Mouse (Mus musculus) liver, embryonic 16.5 days (tissue): ENCODE data around the gene Sv2a. TPM values are rescaled to one million over a fixed set of nuclear protein-coding genes. Genes with fewer than 3 reads are reported as not detected.
"Not testable (repeated sequence)": the region's sequence is repeated elsewhere in the genome, so short reads cannot be mapped to it uniquely, and the experiment has no call there.

ENCODE experiments used
- ATAC-seq: fragments of 200-750 bp; cut with Nextera tagmentation; 2 replicates; pipeline ENCODE4 v1.8.0; 2017; ENCODE audit warnings: low read depth, mild to moderate bottlenecking, moderate number of reproducible peaks, moderate library complexity
- H3K27ac ChIP-seq: fragments of 300-500 bp; sonication (generic); 2 replicates; pipeline ENCODE4 v1.5.1; 2014; ENCODE audit warnings: mild to moderate bottlenecking, low read length
- H3K27me3 ChIP-seq: fragments of 300-500 bp; sonication (generic); 2 replicates; pipeline ENCODE4 v1.6.1; 2014; ENCODE audit warnings: low read depth, low read length, mixed read lengths; ENCODE audit not compliant: control insufficient read depth, insufficient read depth
- H3K36me3 ChIP-seq: fragments of 300-500 bp; sonication (generic); 2 replicates; pipeline ENCODE4 v1.6.1; 2014; ENCODE audit warnings: mild to moderate bottlenecking; ENCODE audit not compliant: control insufficient read depth, insufficient read depth
- H3K4me1 ChIP-seq: fragments of 300-500 bp; sonication (generic); 2 replicates; pipeline ENCODE4 v1.6.1; 2014; ENCODE audit warnings: low read depth, low read length, mixed read lengths; ENCODE audit not compliant: control insufficient read depth
- H3K4me2 ChIP-seq: fragments of 300-500 bp; sonication (generic); 2 replicates; pipeline ENCODE4 v1.6.1; 2014; ENCODE audit warnings: low read depth, low read length, mixed read lengths
- H3K4me3 ChIP-seq: fragments of 300-500 bp; sonication (generic); 2 replicates; pipeline ENCODE4 v1.5.1; 2014; ENCODE audit warnings: low read depth, mild to moderate bottlenecking, low read length
- H3K9ac ChIP-seq: fragments of 300-500 bp; sonication (generic); 2 replicates; pipeline ENCODE4 v1.6.1; 2014; ENCODE audit warnings: low read depth, low read length
- H3K9me3 ChIP-seq: fragments of 300-500 bp; sonication (generic); replicated peaks from 2 replicates; pipeline ENCODE4 v1.6.1; 2016; ENCODE audit warnings: low read length; ENCODE audit not compliant: control insufficient read depth
- WGBS: fragments of 180-500 bp; shearing (Covaris S2); extraction: QIAGEN DNeasy Blood & Tissue Kit; methylation state at CpG from one replicate; pipeline ENCODE4 v1.1.7; 2014; ENCODE audit not compliant: insufficient replicate concordance; 5-methylcytosine and 5-hydroxymethylcytosine counted together
- polyA plus RNA-seq: library from polyadenylated mRNA; unstranded; fragments of >200 nt; fragmentation: Nextera tagmentation; extraction: Ambion mirVana; gene quantifications from 2 replicates; pipeline ENCODE4 v1.2.1, GENCODE M21; 2015

Sv2a gene
- polyA plus RNA-seq, 1 experiment from 2014 or later = 0.13 TPM

- ATAC-seq, H3K27me3 ChIP-seq, H3K27ac ChIP-seq, H3K4me2 ChIP-seq, H3K36me3 ChIP-seq, H3K9ac ChIP-seq, H3K9me3 ChIP-seq, H3K4me3 ChIP-seq: not testable (repeated sequence)
- peaks cover 22% of the 10 kb centered on the region for H3K4me1 ChIP-seq
- 7% methylated on average over 7 of the region's 8 CpGs for WGBS
Observed at GRCm38 (mm10) chr3:96198601-96199251, 17.8 kb downstream of the Sv2a start.

DNA sequence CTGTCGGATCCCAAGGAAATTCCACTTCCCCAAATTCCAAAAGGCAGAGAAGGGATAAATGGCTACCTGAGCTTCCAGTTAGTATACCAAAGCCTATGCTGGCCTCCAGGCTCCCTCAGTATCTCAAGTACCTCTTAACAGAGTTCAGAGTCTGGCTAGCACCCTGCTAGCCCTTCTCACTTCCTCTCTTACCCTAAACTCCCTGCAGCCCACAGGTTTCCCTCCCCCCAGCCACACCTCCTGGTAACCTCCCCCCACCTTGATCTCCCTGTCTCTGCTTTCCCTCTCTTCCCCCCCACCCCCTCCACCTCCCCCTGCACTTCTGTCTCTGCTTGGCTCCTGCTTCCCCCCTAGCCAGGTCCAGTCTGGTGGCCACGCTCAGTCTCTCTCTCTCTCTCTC is 18.8 kb downstream of the Sv2a start:
- H3K27me3 ChIP-seq = no peaks in the 10 kb centered on the region
- peaks cover 22% of the 10 kb centered on the region for H3K4me1 ChIP-seq
- ATAC-seq = no peak
- WGBS = 48% methylated on average over 2 of the region's 2 CpGs
- H3K36me3 ChIP-seq = no peaks in the 10 kb centered on the region
- no peak overlapping the region for H3K9ac ChIP-seq
- H3K4me2 ChIP-seq = no peak overlapping the region
- H3K4me3 ChIP-seq = no peak overlapping the region
- no peak overlapping the region for H3K27ac ChIP-seq
- no peaks in the 10 kb centered on the region for H3K9me3 ChIP-seq

DNA sequence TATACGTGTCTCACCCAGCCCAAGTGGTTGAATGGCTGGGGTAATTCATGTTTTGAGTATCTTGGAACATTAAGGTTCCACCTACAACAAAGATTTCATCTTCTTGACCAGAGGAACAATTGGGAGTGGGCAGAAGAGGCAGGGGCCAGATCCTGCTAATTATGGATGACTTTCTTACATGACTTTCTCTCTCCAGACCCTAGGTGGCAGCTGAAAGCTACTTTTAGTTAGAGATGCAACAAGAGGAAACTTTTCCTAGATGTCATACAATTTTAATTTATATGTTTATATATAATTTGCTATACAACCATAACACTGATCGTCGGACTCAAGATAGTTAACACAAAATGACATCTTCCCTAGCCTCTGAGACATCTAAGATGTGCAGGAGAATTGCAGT is 26.9 kb downstream of the Sv2a start:
- 64% methylated on average over 3 of the region's 3 CpGs for WGBS
- no peak for ATAC-seq
- Histone ChIP-seq H3K36me3 (no peaks in the 10 kb centered on the region), H3K9ac (no peak overlapping the region), H3K4me3 (no peak overlapping the region), H3K27ac (no peak overlapping the region), H3K9me3 (no peaks in the 10 kb centered on the region), H3K4me1 (no peaks in the 10 kb centered on the region; the same call in 1 of the 2 replicates), H3K4me2 (no peak overlapping the region), H3K27me3 (no peaks in the 10 kb centered on the region)

GRCm38 (mm10) chr3:96209242-96209641 is 28.3 kb downstream of the Sv2a start:
- Histone ChIP-seq H3K27ac (no peak overlapping the region), H3K9ac (no peak overlapping the region), H3K9me3 (no peaks in the 10 kb centered on the region), H3K27me3 (no peaks in the 10 kb centered on the region), H3K4me2 (no peak overlapping the region), H3K4me1 (no peaks in the 10 kb centered on the region; the same call in 1 of the 2 replicates), H3K36me3 (no peaks in the 10 kb centered on the region), H3K4me3 (no peak overlapping the region)
- no peak for ATAC-seq
- WGBS = 32% methylated on average over 15 of the region's 15 CpGs

DNA sequence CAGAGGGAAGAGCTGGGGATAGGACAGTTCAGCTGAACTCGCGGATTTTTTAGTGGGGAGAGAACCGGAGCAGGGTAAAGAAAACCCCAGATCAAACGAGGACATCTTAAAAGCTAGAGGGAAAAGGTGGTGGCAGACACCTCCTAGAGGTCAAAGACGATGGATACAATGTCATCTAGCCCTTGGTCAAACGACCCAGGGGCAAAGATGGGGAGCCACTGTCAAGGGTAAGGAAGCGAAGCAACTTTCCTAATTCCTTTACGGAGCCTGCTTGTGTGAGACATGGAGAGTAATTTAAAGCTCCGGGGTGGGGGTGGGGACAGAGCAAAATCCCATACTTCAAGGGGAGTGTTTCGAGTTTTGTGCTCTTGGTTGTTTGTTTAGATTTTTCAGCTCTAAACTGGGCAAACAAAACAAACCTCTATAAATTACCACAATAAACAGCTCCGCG is 38.3 kb downstream of the Sv2a start:
- H3K27ac ChIP-seq = peak overlapping the region; percentile 99
- no peaks in the 10 kb centered on the region for H3K9me3 ChIP-seq
- H3K4me1 ChIP-seq = peaks cover 26% of the 10 kb centered on the region
- peak overlapping the region; percentile 68 for H3K4me3 ChIP-seq
- 0% methylated on average over 12 of the region's 12 CpGs for WGBS
- ATAC-seq = no peak
- no peaks in the 10 kb centered on the region for H3K27me3 ChIP-seq
- H3K36me3 ChIP-seq = no peaks in the 10 kb centered on the region
- peak overlapping the region; percentile 81 for H3K4me2 ChIP-seq
- H3K9ac ChIP-seq = peak overlapping the region; percentile 79

- peak within 1 kb of the TSS; percentile 68 for H3K4me3 ChIP-seq
- H3K27me3 ChIP-seq = no peaks in the 10 kb centered on the region
- H3K4me2 ChIP-seq = peak within 1 kb of the TSS; percentile 81
- ATAC-seq = peak; percentile 58
- no peaks in the 10 kb centered on the region for H3K36me3 ChIP-seq
- H3K27ac ChIP-seq = peak within 1 kb of the TSS; percentile 99
- H3K4me1 ChIP-seq = peaks cover 29% of the 10 kb centered on the region
- peak within 1 kb of the TSS; percentile 79 for H3K9ac ChIP-seq
- WGBS = under 1% methylated on average over 37 of the region's 37 CpGs
- H3K9me3 ChIP-seq = no peaks in the 10 kb centered on the region
Observed at GRCm38 (mm10) chr3:96219661-96220130, 38.7 kb downstream of the Sv2a start, which contains the start of the genes Bola1 and Hist2h2ab. Gene Bola1, minus strand, starts transcription at chr3:96219709. Gene Hist2h2ab, plus strand, starts transcription at chr3:96219865.

DNA sequence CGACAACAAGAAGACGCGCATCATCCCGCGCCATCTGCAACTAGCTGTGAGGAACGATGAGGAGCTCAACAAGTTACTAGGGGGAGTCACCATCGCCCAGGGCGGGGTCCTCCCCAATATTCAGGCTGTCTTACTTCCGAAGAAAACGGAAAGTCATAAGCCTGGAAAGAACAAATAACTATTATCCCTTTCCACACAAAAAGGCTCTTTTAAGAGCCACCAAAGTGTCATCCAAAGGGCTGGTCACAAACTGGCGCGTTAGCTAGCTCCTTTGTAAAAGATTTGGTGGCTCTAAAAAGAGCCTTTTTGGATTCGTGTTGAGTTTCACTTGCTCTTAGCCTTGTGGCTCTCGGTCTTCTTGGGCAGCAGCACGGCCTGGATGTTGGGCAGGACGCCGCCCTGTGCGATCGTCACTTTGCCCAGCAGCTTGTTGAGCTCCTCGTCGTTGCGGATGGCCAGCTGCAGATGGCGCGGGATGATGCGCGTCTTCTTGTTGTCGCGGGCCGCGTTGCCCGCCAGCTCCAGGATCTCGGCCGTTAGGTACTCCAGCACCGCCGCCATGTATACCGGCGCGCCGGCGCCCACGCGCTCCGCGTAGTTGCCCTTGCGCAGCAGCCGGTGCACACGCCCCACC is 39.3 kb downstream of the Sv2a start:
- H3K36me3 ChIP-seq, H3K9me3 ChIP-seq, H3K27me3 ChIP-seq, ATAC-seq: not testable (repeated sequence)
- H3K4me2 ChIP-seq = peak overlapping the region; percentile 81
- H3K4me3 ChIP-seq = peak overlapping the region; percentile 68
- H3K4me1 ChIP-seq = peaks cover 34% of the 10 kb centered on the region
- peak overlapping the region; percentile 99 for H3K27ac ChIP-seq
- H3K9ac ChIP-seq = peak overlapping the region; percentile 79
- under 1% methylated on average over 27 of the region's 47 CpGs for WGBS

DNA sequence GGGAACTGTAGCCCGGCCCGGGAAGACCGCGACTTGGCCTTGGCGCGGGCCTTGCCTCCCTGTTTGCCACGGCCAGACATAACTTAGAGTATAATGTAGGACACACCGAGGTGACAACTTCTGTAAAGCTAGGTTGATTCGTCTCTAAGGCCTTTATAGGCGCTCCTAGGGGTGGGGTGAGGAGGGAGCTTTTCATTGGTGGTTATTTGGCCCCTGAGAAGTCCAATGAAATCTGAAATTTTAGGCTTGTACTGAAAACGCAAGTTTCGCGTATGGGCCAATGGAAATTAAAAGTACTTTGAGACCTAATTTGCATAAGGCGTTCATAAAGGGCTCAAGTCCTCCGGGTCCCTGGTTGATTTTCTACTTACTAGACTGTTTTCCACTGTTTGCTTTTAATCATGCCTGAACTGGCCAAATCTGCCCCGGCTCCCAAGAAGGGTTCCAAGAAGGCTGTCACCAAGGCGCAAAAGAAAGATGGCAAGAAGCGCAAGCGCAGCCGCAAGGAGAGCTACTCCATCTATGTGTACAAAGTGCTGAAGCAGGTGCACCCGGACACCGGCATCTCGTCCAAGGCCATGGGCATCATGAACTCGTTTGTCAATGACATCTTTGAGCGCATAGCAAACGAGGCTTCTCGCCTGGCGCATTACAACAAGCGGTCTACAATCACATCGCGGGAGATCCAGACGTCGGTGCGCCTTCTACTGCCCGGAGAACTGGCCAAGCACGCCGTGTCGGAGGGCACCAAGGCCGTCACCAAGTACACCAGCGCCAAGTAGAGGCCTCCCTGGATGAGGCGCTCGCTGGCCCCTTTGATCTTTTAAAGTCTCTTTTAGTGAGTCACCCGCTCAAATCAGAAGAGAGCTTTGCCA is 40.1 kb downstream of the Sv2a start, which contains the start of the genes Hist2h2ac and Hist2h2be:
Hist2h2ac (minus strand) TSS at position 116 of the 875 bp plus-strand sequence.
Hist2h2be (plus strand) TSS at position 355 of the 875 bp plus-strand sequence.
- peak within 1 kb of the TSS; percentile 99 for H3K27ac ChIP-seq
- H3K4me1 ChIP-seq = peaks cover 36% of the 10 kb centered on the region
- peak within 1 kb of the TSS; percentile 81 for H3K4me2 ChIP-seq
- H3K27me3 ChIP-seq = no peaks in the 10 kb centered on the region
- H3K9ac ChIP-seq = peak within 1 kb of the TSS; percentile 83
- ATAC-seq = peak; percentile 90
- H3K36me3 ChIP-seq = no peaks in the 10 kb centered on the region
- no peaks in the 10 kb centered on the region for H3K9me3 ChIP-seq
- under 1% methylated on average over 43 of the region's 43 CpGs for WGBS
- H3K4me3 ChIP-seq = peak within 1 kb of the TSS; percentile 68
